Mouse (Mus musculus) olfactory bulb, adult 2 months (tissue): ENCODE results near the gene Dhx57.

Experiments used
- CTCF ChIP-seq: fragments of 200-500 bp; IDR thresholded peaks from 2 replicates; pipeline ENCODE4 v1.5.1; 2012; ENCODE audit warnings: low read depth, mild to moderate bottlenecking, low read length, moderate library complexity; ENCODE audit not compliant: insufficient read depth
- POLR2A ChIP-seq: fragments of 200-500 bp; IDR thresholded peaks from 2 replicates; pipeline ENCODE4 v1.6.1; 2012; ENCODE audit warnings: mild to moderate bottlenecking, low read depth, low read length, moderate library complexity; ENCODE audit not compliant: insufficient read depth

GRCm38 (mm10) chr17:80298844-80299243 is 8.6 kb upstream of the Dhx57 start:
- TF ChIP-seq CTCF, result no peak
- TF ChIP-seq POLR2A, result no peak
